Mouse (Mus musculus): ENCODE measurements around the gene Traf5.

DNA sequence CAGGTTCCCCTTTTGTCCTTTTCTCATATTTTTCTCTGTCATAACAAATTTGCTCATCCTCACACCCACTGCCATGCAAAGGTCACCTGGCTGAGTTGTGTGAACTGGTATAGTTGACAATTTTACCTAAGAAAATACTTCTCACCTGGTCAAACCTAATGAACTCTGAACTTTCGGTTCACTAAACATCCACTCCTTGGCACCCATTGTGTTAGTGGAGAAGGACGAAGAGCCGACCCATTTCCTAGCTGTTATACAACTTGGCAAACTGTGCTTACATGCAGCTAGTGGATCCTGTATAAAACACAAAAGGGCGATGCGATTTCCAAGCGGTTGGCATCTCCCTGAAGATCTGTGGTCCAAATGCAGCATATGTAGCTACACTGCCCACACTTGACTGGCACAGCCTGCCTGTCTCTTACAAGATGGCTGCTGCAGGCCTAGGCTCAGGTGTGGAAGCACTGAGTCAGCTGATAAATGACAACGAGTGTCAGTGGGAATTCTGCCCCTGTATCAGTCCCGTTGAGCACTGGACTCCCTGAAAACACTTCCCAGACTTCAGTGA is 95.7 kb downstream of the Traf5 start:
- TF ChIP-seq POLR2A (IDR thresholded peaks at IDR 0.05; ENCODE audit: low read depth, low read length) (no peak), CTCF (IDR thresholded peaks at IDR 0.05; ENCODE audit: borderline replicate concordance, insufficient read depth, low read length) (no peak)

All from embryonic fibroblast, embryonic 13.5 days (primary cell).